Mouse (Mus musculus) natural killer cell, adult 2 months (primary cell): ENCODE data around the gene Tor1a.
A peak's percentile ranks its signal among the peaks of the same experiment; 100 is the strongest.

Experiments used
- DNase-seq, 2 experiments: peaks; one replicate each; pipeline ENCODE4 v3.0.0; 2022; ENCODE audit warnings: low spot score in 2 of 2

Gene Tor1a

DNA sequence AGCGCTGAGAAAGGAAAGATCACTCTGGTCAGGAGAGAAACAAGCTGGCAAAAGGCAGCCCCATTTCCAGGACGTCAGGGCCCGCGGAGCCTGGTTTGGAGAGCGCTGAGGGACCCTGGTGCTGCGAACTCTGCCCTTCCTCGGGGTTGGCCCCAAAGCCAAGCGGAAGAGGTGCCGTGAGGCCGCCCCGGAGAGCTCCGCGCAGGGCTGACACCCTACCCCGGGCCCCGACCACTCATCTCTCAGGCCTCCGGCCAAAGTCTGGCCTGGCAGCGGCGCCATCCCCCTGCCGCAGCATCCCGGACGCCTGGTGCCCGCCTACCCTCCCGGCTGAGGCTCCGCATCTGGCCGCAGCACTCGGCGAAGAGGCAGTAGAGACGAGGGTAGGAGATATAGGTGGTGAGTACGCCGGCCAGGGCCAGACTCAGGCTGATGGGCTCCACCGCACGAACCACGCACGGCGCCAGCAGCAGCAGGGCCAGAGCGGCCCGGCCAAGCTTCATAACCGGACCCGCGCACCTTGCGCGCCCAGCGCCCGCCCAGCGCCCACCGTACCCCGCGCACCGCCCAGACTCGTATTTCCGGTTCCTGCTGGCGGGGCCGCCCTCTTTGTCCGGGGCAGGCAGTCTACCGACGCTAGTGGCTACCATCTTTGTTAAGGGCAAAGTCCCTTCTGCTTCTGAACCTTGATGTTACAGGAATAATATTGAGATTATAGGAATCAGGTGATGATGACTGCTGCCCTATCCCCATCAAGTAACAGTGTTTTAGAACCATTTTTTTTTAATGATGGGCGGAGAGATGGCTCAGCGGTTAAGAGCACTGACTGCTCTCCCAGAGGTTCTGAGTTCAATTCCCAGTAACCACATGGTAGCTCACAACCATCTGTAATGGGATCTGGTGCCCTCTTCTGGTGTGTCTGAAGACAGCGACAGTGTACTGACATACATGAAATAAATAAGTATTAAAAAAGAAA, at the start of gene Tor1a:
Tor1a (minus strand) TSS at position 582 of the 976 bp plus-strand sequence.
- peak; percentile 70 to 78 for DNase-seq

- no peak for DNase-seq
Observed at GRCm38 (mm10) chr2:31013371-31014120, 45.8 kb upstream of the Tor1a start.

- no peak for DNase-seq
Observed at GRCm38 (mm10) chr2:31007208-31007607, 39.5 kb upstream of the Tor1a start.

GRCm38 (mm10) chr2:31006434-31006833, 38.7 kb upstream of the Tor1a start:
- no peak for DNase-seq

DNA sequence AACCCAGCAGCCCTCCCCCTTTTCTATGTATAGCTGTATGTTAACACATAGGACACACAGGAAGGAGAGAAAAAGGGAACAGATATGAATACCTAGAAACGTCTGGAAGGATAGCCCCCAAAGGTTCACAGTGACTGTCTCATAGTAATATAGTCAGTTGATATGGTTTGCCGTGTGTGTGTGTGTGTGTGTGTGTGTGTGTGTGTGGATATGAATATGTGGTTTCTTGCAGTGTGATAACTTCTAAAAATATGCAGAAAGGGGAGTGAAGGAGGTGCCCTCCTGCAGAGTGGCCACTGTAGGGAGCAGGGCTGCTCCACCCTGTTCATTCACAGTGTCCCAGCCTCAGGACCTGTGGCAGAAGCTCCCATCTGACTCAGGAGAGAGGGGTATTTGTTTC, 37.7 kb upstream of the Tor1a start:
- no peak for DNase-seq

DNA sequence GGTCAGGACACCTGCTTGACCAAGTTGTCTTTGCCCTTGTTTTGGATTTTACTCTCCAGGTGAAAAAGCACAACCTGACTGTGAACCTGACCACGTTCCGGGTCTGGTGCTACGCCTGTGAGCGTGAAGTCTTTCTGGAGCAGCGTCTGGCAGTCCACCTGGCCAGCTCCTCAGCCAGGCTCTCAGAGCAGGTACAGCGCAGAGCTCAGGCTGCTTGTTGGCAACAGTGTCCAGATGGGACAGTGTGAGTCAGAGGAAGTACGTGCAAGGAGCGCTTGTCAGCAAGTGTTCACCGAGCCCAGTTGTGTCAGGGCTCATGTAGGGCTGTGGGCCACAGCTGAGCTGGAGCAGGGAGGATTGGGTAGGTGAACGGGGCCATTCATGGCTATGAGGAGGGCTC, 35.1 kb upstream of the Tor1a start:
- DNase-seq: no peak

GRCm38 (mm10) chr2:30998443-30999260, 30.9 kb upstream of the Tor1a start:
- no peak for DNase-seq

DNA sequence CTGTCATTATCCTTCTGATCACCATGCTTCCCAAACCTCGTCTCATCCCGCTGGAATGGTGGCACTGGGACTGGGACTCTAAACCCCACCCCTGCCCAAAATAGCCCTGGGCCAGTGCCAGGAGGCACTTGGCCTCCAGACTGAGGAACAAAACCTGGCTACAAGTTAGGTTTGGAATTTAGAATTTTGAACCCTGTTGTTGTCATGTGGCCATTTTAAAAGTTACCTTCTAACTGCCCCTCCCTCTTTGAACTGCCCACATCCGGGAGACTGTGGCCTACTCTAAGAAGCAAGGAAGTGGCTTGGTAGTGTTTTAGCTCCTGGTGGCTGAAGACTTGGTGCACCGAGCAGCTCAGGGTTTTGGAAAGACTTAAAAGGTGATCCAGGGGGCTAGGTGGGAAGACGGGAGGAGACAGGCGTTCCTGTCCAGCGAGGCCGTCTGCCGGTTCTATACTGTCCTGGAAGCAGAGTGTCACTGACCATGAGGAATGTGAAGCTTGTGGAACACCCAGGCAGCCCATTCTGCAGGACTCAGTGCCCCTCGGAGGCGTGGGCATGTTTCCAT, 27.8 kb upstream of the Tor1a start:
- peak; percentile 21 to 44 for DNase-seq

DNA sequence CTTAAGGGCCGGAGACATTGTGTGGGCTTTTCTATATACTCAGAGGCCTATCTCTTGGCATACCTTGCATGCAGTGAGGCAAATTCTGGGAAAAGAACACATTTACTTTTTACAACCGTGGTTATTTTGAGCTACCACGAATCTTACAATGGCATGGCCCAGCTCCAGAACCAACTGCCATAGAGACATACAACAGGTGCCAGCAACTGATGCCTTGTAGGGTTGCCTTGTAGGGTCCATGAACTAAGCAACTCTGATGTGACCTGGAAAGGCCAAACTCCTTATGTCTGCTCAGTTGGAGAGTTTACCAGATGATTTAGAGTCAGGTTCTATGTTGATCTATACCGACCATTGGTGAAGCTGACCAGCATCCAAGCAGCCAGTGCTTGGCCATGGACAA, 27.1 kb upstream of the Tor1a start:
- DNase-seq: no peak

- no peak for DNase-seq
Observed at GRCm38 (mm10) chr2:30990221-30990620, 22.5 kb upstream of the Tor1a start.

DNA sequence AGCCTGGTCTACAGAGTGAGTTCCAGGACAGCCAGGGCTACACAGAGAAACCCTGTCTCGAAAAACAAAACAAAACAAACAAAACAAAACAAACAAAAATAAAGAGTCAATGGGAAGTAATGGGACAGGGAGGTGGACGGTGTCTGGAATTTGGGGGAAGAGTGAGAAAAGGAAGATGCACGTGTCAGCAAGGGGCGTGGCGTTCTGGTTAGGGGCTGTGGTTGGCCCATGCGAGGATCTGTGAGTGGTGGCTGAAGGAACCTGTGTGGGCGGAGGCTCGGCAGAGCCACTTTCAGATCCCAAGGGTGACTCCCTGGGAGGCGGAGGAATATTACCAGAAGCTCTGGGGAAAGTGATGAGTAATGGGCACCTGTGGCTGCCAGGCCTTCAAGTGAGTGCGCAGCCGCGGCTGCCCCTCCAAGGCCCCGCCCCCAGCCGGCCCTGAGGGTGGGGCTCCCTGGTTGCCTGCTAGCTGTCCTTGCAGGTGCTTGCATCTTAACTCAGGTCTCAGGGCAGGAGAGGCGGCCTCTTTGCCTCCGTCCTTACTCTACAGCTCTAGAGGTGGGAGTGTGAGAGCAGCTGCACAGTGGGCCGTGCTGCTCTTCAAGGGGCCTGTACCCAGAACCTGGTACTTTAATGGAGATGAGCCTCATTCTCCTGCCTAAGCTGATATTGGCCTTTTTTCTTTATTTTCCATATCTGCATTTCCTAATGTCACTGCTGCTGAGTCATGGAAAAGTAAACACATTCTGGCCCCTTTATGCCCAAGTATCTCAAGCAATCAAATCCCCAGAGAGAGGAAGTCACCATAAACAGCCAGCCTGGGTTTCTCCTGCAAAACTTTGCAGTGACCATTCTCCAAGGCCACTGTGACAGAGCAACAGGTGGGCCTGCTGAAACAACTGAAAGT, 17.6 kb upstream of the Tor1a start:
- DNase-seq: no peak

- DNase-seq: no peak
Observed at GRCm38 (mm10) chr2:30983024-30983423, 15.3 kb upstream of the Tor1a start.

DNA sequence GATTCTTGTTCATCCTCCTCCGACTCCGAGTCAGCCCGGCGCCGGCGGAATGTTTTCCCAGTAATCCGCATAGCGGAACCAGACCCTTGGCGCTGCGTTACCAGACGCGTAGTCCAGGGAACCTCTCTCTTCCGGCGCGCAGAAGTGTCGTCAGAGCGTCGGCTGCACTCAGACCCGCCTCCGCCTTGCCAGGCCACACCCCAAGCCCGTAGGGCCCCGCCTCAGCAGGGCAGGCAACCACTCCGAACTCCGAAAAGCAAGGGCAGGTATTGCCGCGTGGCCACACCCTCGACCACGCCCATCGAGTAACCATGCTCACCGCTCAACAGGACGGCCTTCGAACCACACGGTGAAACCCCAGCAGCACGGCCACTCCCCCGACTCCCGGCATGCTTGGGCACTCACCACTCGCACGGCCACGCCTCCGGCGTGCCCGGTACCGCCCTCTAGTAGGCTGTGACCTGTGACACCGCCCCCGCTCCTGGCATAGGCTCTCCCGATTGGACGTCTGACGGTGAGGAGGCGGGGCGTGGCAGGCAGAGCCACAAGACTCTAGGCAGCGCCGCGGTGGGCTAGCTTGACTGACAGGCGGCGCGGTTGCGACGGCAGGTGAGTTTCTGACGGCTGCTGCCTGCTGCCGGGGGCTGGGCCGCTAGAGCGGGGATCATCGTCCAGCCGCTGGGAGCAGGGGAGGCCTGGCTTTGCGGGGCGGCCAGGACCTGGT, 14.2 kb upstream of the Tor1a start, which contains the start of the genes BC005624 and Usp20:
BC005624 (minus strand) TSS at position 412 of the 724 bp plus-strand sequence.
Usp20 (plus strand) TSS at position 490 of the 724 bp plus-strand sequence.
- DNase-seq: peak; percentile 100

- DNase-seq: peak; percentile 28 to 46
Observed at GRCm38 (mm10) chr2:30966826-30967225, 907 bp downstream of the Tor1a start.

- no peak for DNase-seq
Observed at GRCm38 (mm10) chr2:30965627-30966026, 2.1 kb downstream of the Tor1a start.

DNA sequence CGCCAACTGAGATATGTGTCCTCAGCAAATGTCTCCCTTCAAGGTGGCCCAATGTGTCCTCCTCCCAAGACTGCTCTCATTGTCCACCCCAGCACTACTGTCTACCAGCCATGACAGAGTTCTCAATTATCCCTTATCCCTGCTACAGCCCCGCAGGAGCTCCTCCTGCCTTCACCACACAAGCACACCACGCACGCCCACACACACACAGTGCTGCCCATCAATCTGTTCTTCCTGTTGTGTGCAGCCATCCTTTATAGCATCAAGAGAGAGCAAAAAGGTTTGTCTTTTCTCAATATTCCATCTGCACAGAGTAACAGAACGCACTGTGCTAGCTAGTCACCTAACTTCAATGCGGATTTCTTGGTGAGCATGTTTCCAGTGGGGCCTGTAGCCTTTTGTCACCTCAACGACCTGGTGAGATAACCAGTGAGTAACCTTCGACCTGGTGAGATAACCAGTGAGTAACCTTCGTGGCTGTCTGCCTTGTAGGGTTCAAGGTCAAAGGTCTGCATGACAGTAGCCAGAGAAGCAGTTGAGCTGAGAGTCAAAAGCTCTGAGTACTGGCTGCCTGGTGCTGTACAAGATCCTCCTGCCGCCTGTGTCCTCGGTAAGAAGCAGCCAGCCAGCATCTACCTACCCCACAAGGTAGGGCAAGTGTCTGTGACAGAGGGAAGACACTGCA, 5.0 kb downstream of the Tor1a start:
- no peak for DNase-seq

- DNase-seq: no peak
Observed at GRCm38 (mm10) chr2:30959856-30960255, 7.9 kb downstream of the Tor1a start.

- DNase-seq: no peak
Observed at GRCm38 (mm10) chr2:30958726-30959125, 9.0 kb downstream of the Tor1a start.

DNA sequence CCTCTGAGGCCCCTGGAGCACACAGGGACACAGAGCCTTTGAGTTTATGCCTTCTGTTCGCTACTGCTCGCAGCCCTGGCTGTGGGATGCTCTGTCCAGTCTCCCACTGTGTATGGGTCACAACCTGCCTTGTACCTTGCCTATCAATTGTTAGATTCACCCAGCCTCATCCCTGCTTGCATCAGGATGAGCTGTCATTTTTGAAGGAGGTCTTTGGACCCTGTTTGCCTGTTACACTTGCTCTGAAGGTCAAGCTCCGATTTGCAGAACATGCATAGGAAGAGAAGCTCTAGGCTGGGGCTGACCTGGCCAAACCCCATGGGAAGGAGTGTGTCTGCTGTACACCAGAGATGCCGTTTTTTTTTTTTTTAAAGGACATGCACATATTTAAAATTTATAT, 10.2 kb downstream of the Tor1a start:
- DNase-seq: no peak
